Mouse (Mus musculus) CH12.LX (cell line): ENCODE data around the gene Gpm6b. TPM values are rescaled to one million over a fixed set of nuclear protein-coding genes. Genes with fewer than 3 reads are reported as not detected.

Experiments used
- DNase-seq: peaks from one replicate; pipeline ENCODE4 v3.0.0-alpha.2; 2013; ENCODE audit errors: extremely low read depth
- H3K27ac ChIP-seq: 2 replicates; pipeline ENCODE4 v1.5.1; 2012; ENCODE audit warnings: low read depth, mild to moderate bottlenecking, control low read depth, moderate library complexity; ENCODE audit not compliant: insufficient read depth
- H3K27me3 ChIP-seq: replicated peaks from 2 replicates; pipeline ENCODE3; 2012; ENCODE audit warnings: inconsistent platforms
- H3K36me3 ChIP-seq, 2 experiments: replicated peaks in 1 of 2; 2 replicates each; pipeline versions ENCODE3 to v1.6.1; 2012; ENCODE audit warnings: inconsistent platforms in 1 of 2, low read length in 1 of 2, mild to moderate bottlenecking in 1 of 2, mixed read lengths in 1 of 2, moderate library complexity in 1 of 2; ENCODE audit not compliant: control insufficient read depth in 1 of 2, insufficient read depth in 1 of 2
- H3K4me1 ChIP-seq, 2 experiments: 2 replicates each; pipeline ENCODE4 v1.6.1; 2012; ENCODE audit warnings: inconsistent platforms in 1 of 2, moderate library complexity in 1 of 2; ENCODE audit not compliant: insufficient read depth in 2 of 2, control insufficient read depth in 1 of 2
- H3K4me2 ChIP-seq: 2 replicates; pipeline ENCODE4 v1.6.1; 2012; ENCODE audit warnings: low read depth, mild to moderate bottlenecking, control low read depth; ENCODE audit not compliant: poor library complexity, insufficient read depth, severe bottlenecking
- H3K4me3 ChIP-seq, 3 experiments: fragments of 150-350 bp in 1 of 3; sonication (generic) in 1 of 3; replicated peaks in 1 of 3; 2 replicates each; pipeline versions ENCODE3 to v1.5.1; 2011 to 2012; ENCODE audit warnings: low read depth in 2 of 3, low read length in 2 of 3, mild to moderate bottlenecking in 2 of 3, moderate library complexity in 2 of 3, control low read depth in 1 of 3, improper control_type of control experiment in 1 of 3, inconsistent platforms in 1 of 3, mixed read lengths in 1 of 3; ENCODE audit not compliant: poor library complexity in 1 of 3
- H3K79me2 ChIP-seq: replicated peaks from 2 replicates; pipeline ENCODE4 v1.6.1; 2012; ENCODE audit warnings: mild to moderate bottlenecking, moderate library complexity; ENCODE audit not compliant: control insufficient read depth, poor library complexity, insufficient read depth, severe bottlenecking; ENCODE audit errors: extremely low read depth
- H3K9ac ChIP-seq: 2 replicates; pipeline ENCODE4 v1.6.1; 2012; ENCODE audit warnings: low read depth, mild to moderate bottlenecking, control low read depth, moderate library complexity; ENCODE audit not compliant: insufficient read depth
- H3K9me3 ChIP-seq: replicated peaks from 2 replicates; pipeline ENCODE3; 2012; ENCODE audit warnings: low read length, inconsistent platforms, mixed read lengths
- ELF1 ChIP-seq: IDR thresholded peaks from 2 replicates; pipeline ENCODE4 v1.6.1; 2014; ENCODE audit warnings: low read depth, mild to moderate bottlenecking, inconsistent platforms, low read length, improper control_type of control experiment
- ETS1 ChIP-seq: conservative IDR thresholded peaks from 2 replicates; pipeline ENCODE4 v1.6.1; 2012; ENCODE audit warnings: low read depth, mild to moderate bottlenecking, inconsistent platforms, low read length, improper control_type of control experiment, moderate library complexity
- GABPA ChIP-seq: IDR thresholded peaks from 2 replicates; pipeline ENCODE4 v1.6.1; 2012; ENCODE audit warnings: low read depth, low read length, improper control_type of control experiment, inconsistent platforms; ENCODE audit not compliant: insufficient replicate concordance
- HCFC1 ChIP-seq: IDR thresholded peaks from 2 replicates; pipeline ENCODE4 v1.6.1; 2012; ENCODE audit warnings: low read depth, mild to moderate bottlenecking, inconsistent platforms, low read length, improper control_type of control experiment
- MYC ChIP-seq: IDR thresholded peaks from 2 replicates; pipeline ENCODE4 v1.6.1; 2011; ENCODE audit warnings: low read depth, mild to moderate bottlenecking, improper control_type of control experiment, low read length
- PAX5 ChIP-seq: IDR thresholded peaks from 2 replicates; pipeline ENCODE4 v1.6.1; 2012; ENCODE audit warnings: low read length, inconsistent platforms, mixed read lengths
- POLR2AphosphoS2 ChIP-seq: IDR thresholded peaks from 2 replicates; pipeline ENCODE4 v1.6.1; 2011; ENCODE audit warnings: low read depth, low read length, improper control_type of control experiment
- USF2 ChIP-seq: conservative IDR thresholded peaks from 2 replicates; pipeline ENCODE4 v1.6.1; 2011; ENCODE audit warnings: low read depth, low read length, improper control_type of control experiment
- ZKSCAN1 ChIP-seq: IDR thresholded peaks from 2 replicates; pipeline ENCODE4 v1.6.1; 2012; ENCODE audit warnings: low read depth, inconsistent platforms, low read length, improper control_type of control experiment, borderline replicate concordance
- ZNF384 ChIP-seq: IDR thresholded peaks from 2 replicates; pipeline ENCODE4 v1.6.1; 2012; ENCODE audit warnings: low read depth, low read length, improper control_type of control experiment, inconsistent platforms
- dilution Hi-C: fragments of 300-500 bp; cut with MboI; formaldehyde crosslinking; loops from 2 replicates; pipeline ENCODE4 v1.14.3; 2020; ENCODE audit warnings: low sequenced_read_pairs; ENCODE audit not compliant: extremely low pct_unique_long_range_greater_than_20kb, extremely low pct_ligation_motif_present
- in situ Hi-C: fragments of 300-500 bp; cut with MboI; formaldehyde crosslinking; loops from 3 replicates; pipeline ENCODE4 v1.14.3; 2019; ENCODE audit warnings: low sequenced_read_pairs, low pct_ligation_motif_present, low pct_unique_long_range_greater_than_20kb, mixed read lengths
- polyA plus RNA-seq: library from polyadenylated mRNA; unstranded; fragments of >175 nt; gene quantifications from 2 replicates; pipeline ENCODE4 v1.2.1, GENCODE M21; 2012; ENCODE audit warnings: low read depth; ENCODE audit not compliant: insufficient read length
- total RNA-seq, 2 experiments: library from RNA; depleted of rRNA; stranded (reverse); fragments of 300-350 nt in 1 of 2; fragments of >200 nt in 1 of 2; gene quantifications; 2 replicates each; pipeline ENCODE4 v1.2.3; 2012 to 2014

The Gpm6b gene
- total and polyA plus RNA-seq, 3 experiments: 0.64 to 1.9 (median 1.8) TPM

DNA sequence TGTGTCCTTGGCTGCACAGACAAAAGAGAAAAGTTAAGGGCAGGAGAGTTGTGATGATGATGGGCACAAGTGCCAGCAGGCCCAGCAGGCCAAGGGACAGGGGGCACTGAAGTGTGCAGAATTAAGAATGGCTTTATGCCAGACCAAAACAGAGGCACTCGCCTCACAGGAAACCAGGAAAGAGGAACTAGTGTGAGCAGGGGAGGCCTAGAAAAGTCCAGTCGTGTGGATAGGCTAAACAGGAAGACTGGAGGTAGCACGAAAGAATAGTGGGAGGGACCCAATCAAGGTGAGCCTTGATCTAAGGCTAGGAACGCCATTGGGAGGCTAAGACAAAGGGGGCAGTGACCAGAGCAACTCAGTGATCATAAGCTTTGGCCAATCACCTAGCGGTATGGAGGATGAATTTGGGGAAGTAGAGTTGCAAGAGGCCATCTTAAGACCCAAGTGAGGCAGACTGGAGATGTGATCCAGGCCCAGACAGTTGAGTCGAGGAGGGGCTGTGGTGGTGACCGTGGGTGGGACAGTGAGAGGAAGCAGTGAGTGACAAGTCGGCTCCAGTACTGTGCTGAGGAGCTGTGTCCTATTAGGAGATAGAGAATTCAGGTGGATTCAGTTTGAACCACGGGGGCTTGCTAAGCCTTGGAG is 138.1 kb downstream of the Gpm6b start:
- Histone ChIP-seq H3K79me2 (no peaks in the 10 kb centered on the region), H3K27me3 (no peaks in the 10 kb centered on the region)
- DNase-seq: no peak
- TF ChIP-seq USF2: no peak
- TF ChIP-seq POLR2AphosphoS2: no peak
- no peak for TF ChIP-seq HCFC1
- no peak for TF ChIP-seq MYC
- no peak for TF ChIP-seq ZKSCAN1
- TF ChIP-seq, all 38 proteins: peak for 0
- Histone ChIP-seq H3K4me2 (no peak overlapping the region), H3K9ac (no peak overlapping the region), H3K27ac (no peak overlapping the region), H3K9me3 (no peaks in the 10 kb centered on the region), H3K4me3 (no peak overlapping the region), H3K36me3 (no peaks in the 10 kb centered on the region), H3K4me1 (peaks cover 5 to 6% of the 10 kb centered on the region in 2 experiments; a peak in 3 of 4 replicates)
- in situ Hi-C loops (no loop called here), dilution Hi-C loops (no loop called here)

DNA sequence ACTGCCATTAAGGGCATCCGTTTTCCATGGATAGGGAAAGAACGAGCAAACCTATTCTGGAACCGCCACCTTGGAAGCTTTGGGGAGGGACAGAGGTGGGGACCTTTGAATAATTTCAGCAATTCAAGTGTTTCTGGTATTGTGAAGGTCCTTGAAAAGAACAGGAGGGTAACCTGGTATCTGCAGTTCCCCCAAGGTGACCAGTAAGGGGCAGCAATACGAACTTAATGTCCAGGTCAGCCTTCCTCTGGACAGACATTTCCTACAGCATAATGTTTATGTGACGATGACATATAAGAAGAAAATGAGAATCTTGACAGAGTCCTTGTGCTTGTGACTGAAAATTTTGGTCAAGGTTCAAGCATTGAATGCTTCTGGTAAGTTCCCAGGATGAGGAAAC is 139.9 kb downstream of the Gpm6b start:
- Histone ChIP-seq H3K4me3 (no peak overlapping the region), H3K9me3 (no peaks in the 10 kb centered on the region), H3K27ac (no peak overlapping the region), H3K27me3 (no peaks in the 10 kb centered on the region), H3K4me2 (no peak overlapping the region), H3K36me3 (peaks cover 0 to 2% of the 10 kb centered on the region in 2 experiments), H3K4me1 (peaks cover 5 to 6% of the 10 kb centered on the region in 2 experiments; a peak in 3 of 4 replicates), H3K79me2 (no peaks in the 10 kb centered on the region), H3K9ac (no peak overlapping the region)
- in situ Hi-C loops: no loop called here
- no peak for TF ChIP-seq PAX5
- TF ChIP-seq ELF1: no peak
- no peak for TF ChIP-seq ZNF384
- TF ChIP-seq GABPA: no peak
- DNase-seq: no peak
- dilution Hi-C loops: no loop called here

DNA sequence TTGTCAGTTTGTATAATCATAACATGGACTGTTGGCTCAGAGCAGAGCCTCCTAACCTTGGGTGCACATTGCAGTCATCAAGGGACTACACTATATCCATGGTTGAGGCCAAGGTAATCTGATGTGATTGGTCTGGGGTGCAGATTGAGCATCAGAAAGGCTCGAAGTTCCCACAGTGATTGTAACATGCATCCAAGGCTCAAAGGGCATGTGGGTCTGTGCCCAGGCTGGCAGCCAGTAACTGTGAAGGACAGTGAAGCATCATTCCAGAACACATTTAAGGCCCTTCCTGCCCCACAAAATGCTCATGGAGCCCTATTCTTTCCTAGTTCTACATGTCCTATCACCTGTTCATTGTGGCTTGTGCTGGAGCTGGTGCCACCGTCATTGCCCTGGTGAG is 144.9 kb downstream of the Gpm6b start:
- no peaks in the 10 kb centered on the region for H3K79me2 ChIP-seq
- no peak overlapping the region for H3K4me3 ChIP-seq
- dilution Hi-C loops: no loop called here
- no peak for DNase-seq
- no peaks in the 10 kb centered on the region for H3K9me3 ChIP-seq
- H3K36me3 ChIP-seq: peaks cover 0 to 12% of the 10 kb centered on the region in 2 experiments
- no peaks in the 10 kb centered on the region for H3K27me3 ChIP-seq
- no peak overlapping the region for H3K27ac ChIP-seq
- no peak overlapping the region for H3K9ac ChIP-seq
- in situ Hi-C loops: no loop called here
- no peak overlapping the region for H3K4me2 ChIP-seq
- TF ChIP-seq ETS1: no peak
- no peak for TF ChIP-seq ELF1
- TF ChIP-seq MYC: no peak
- TF ChIP-seq ZNF384: no peak
- H3K4me1 ChIP-seq: no peaks in the 10 kb centered on the region
